Mouse (Mus musculus) left cerebral cortex, postnatal 4 days (tissue): ENCODE results near the gene Itgb1. TPM values are rescaled to one million over a fixed set of nuclear protein-coding genes. Genes with fewer than 3 reads are reported as not detected.

Experiments
- DNase-seq: peaks from one replicate; pipeline ENCODE4 v3.0.0-alpha.2; 2022
- intact Hi-C: fragments of 180-260 bp; cut with DNase I; formaldehyde crosslinking; loops from one replicate; pipeline ENCODE4 v1.15.1; 2025
- total RNA-seq, 2 experiments: library from RNA; stranded (reverse); gene quantifications; 2 replicates each; pipeline ENCODE4 v1.2.3; 2021

The Itgb1 gene
- 10 to 100 TPM; 80.8 to 85.5 TPM for total RNA-seq

GRCm38 (mm10) chr8:128685507-128686428, at the start of gene Itgb1:
TSS of gene Itgb1 (plus strand) at chr8:128685654.
- intact Hi-C loops, result no loop called here

DNA sequence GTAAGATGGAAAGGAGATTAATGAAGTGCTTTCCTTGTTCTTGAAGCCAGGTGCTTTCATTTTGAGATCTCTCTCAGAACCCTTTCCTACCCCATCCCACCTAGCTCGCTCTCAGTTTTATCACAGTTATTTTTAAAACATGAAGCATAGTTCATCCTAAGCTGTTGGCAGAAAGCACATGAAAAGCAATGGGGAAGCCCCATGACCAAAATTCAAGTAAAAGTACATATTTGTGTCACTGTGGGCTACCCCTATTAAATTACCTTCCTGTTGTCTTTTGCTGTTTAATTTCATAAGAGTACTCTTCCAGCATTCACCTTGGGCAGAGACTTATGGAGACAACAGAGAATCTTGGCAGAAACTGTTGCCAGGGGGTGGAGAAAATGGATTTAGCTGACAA, 42.4 kb upstream of the Itgb1 start:
- intact Hi-C loops, result no loop called here

More at GRCm38 (mm10) chr8:128685507-128686428, at the start of gene Itgb1:
- peak; percentile 99 for DNase-seq

GRCm38 (mm10) chr8:128645452-128645851, 40.0 kb upstream of the Itgb1 start:
- DNase-seq, result no peak
- intact Hi-C loops, result no loop called here

More for the DNA sequence above, 42.4 kb upstream of the Itgb1 start:
- DNase-seq, result no peak

DNA sequence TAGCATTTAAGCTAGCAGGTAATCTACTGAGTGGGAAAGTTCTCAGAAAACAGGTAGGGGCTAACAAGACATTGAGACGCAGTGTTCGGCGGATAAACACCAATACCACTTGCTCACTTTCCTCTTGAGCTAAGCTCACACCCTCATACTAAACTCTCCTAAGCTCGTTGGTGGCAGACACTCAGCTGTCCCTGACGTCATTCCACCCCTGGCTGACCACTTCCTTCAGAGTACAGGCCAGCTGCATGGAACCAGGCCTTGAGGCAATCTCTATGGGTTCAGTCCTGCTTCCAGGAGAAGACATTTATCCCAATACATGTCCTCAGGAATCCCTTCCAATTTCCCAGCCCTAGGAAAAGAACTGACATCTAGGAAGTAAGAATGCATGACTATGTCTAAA, 39.0 kb upstream of the Itgb1 start:
- DNase-seq, result no peak
- intact Hi-C loops, result no loop called here

DNA sequence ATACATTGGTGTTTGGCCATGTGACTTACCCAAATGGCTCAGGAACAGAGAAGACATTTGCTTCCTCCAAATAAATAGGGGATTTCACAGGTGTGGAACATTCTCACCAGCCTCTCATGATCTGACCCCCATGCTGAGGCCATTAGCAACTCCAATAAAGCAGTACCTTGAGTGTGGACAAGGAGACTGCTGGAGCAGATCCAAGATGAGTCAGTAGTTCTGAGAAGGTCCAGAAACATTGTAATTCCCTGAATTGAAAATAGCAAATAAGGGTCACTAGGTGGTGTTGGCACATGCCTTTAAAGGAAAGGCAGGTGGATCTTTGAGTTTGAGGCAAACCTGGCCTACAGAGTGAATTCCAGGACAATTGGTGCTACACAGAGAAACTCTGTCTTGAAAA, 37.4 kb upstream of the Itgb1 start:
- DNase-seq, result no peak
- intact Hi-C loops, result no loop called here

DNA sequence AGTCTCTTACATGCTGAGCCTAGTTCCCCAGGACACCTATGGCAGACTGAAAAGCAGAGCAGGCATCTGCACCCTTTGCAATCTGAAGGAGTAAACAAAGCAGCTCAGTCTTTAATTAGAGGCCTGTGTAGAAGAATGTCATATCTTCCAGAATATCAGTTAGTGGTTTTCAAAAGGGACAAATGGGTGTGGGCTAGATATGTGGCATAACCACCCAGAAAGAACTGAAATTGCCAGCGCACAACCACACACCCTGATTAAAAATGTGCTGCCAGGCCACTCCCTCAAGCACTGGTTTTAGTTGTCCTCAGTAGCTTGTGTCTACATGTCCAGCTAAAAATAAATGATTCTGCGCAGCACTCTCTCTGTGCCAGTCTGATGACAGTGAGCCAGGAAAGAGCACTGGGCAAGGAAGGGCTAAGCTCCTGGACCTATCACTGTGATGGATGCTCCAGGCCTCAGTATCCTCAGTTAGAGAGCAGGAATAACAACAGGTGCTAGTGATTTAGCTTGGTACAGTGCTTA, 35.1 kb upstream of the Itgb1 start:
- intact Hi-C loops, result loop anchor here (5.0 kb wide), 1 partner anchor 62 kb away; no protein-coding TSS in a partner anchor
- no peak for DNase-seq

DNA sequence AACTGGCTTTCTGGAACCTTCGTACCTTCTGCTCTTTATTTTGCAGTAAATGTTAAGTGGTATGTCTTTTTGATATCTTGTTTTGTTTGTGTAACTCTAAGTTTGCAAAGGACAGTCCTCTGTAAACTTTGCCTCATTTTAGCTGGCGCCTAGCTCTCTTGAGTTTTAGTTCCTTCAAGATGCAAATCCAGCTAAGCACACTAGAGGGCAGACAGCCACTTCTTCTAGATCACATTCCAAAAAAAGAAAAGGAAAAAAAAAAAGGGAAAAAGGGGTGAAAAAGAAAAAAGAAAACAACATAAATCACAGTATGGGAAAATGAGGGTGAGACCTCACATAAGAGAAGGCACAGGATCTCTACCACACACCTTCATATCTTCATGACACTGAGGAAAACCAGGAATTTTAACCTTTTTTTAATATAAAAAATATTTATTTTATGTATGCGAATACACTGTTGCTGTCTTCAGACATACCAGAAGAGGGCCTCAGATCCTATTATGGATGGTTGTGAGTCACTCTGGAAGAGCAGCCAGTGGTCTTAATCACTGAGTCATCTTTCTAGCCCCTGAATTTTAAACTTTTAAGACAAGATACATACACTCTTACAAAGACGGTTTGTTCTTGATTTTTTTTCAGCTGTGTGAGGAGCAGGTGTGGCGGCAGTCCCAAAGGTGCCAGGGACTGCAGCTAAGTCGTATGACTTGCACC, 32.9 kb upstream of the Itgb1 start:
- intact Hi-C loops, result loop anchor here (5.0 kb wide), 1 partner anchor 60 kb away; no protein-coding TSS in a partner anchor
- DNase-seq, result peak; percentile 37

DNA sequence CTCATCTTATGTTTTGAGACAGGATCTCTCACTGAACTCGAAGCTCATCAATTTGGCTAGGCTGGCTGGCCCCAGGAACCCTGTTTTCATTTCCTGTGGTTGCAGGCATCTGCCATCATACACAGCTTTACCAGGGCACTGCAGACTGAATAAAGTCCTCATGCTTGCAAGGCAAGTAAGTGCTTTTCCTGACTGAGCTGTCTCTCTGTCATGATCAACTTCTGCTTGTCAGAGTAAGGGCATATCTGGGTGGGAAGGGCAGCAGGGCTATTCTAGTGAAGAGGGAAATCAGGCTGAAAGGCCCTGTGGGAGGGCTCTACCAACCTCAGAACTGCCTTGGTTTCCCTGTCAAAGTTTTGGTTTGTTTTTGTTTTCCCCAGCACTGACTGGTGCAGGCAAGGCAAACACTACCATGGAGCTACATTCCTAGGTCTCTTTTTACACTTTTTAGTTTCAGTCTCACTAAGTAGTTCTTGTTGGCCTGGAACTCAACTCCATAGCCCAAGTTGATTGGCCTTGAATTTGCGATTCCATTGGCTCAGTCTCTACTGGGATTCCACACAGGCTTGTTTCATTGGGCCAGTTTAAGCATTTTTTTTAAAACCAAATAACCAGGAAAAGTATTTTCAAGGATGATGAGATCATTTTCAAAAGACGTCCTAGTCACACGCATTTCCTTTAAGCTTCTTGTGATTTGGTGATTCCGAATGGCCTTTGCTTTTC, 31.7 kb upstream of the Itgb1 start:
- no peak for DNase-seq
- intact Hi-C loops, result loop anchor here (5.0 kb wide), 1 partner anchor 58 kb away; no protein-coding TSS in a partner anchor

DNA sequence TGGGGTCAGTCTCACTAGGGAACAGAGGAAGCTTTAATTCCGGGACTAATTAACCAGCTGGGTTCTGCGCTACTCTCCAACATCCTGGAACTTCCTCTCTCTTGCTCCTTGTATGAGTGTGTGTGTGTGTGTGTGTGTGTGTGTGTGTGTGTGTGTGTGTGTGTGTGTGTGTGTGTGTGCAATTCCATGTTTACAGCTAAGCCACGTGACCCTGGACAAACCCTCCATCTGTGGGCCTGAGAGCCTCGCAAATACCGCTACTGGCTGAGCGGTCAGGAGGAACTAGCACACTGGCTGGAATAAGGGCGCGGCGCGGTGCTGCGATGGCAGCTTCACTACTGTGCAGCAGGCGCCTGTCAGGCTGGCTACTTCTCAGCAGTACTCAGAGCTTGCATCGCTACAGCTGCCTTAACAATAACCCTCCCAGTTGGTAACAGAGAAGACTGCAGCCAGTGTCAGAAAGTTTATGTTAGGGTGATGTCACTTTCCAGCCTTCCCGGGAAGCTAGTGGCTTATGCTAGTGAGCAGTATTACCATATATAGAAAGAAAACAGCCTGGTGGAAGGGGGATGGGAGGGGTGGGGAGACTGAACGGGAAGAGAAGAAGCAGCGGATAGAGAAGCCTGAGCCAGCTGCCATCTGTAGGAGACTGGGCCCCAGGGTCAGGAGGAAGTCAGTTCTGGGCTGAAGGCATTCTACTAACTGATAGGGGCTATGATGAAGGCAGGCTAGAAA, 30.9 kb upstream of the Itgb1 start:
- DNase-seq, result peak; percentile 64
- intact Hi-C loops, result loop anchor here (5.0 kb wide), 1 partner anchor 58 kb away; no protein-coding TSS in a partner anchor

DNA sequence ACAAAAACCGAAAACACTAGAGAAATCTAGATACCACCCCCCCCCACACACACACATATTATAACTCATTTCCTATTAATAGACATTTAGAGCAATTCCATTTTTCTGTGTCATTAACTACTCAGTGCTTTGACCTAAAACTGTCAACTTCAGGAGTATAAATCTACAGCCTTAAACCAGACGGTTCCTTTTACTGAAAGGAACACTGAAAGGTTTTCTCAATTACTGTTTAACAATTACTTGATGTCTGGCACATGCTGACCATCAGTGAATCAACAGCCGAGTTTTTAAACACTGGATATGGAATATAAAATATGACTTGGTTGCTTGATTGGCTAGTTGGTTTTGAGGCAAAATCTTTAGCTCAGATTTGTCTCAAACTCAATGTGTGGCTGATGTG, 23.3 kb upstream of the Itgb1 start:
- intact Hi-C loops, result no loop called here
- no peak for DNase-seq

- intact Hi-C loops, result no loop called here
- DNase-seq, result no peak
Observed at GRCm38 (mm10) chr8:128662696-128663095, 22.8 kb upstream of the Itgb1 start.

DNA sequence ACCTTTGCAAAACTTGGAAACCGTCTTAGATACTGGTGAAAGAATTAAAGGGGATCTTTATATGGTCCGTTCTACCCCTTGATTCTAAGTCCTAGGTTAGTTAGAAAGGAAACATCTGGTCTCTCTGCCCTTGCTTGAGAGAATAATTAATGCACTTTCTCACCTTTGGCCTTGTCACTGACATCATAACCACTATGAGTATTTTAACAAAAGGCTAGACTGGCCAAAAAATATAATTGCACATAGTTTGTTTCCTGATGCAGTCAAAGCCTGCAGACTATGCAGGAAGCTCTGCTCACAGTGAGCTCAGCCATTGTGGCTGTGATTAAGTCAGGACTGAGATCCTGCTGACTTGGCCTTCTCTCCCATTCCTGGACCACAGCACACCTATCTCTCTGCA, 22.3 kb upstream of the Itgb1 start:
- intact Hi-C loops, result no loop called here

DNA sequence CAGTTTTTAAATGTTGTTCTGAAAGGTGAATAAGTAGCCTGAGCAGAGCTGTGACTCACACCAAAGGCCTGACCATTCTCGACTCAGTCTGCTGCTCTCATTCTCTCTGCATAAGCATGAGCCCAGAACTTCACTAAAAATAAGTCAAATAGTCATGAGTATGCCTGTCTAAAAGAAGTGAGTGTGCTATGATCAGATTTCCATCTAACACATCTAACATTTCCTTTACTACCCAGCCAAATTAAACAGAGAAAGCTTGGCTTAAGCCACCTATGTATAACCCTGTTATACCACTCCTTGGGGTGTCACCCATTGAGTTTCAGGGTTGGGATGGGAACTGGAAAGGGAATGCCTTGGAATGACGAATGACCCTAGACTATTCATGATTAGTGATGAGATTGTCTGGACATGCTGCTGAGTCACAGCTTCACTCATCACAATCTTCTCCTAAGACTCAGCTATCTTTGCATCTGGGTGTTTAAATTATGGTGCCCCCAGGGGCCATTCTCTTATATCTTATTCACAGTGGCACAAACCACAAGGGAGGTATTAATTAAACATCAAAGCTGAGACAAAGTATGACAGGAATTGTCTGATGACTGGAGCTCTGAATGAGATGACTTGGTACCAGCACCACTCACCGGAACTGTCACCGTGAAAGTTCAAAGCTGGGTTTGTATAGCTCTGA, 18.7 kb upstream of the Itgb1 start:
- DNase-seq, result no peak
- intact Hi-C loops, result no loop called here

More for the DNA sequence above, 22.3 kb upstream of the Itgb1 start:
- no peak for DNase-seq

- intact Hi-C loops, result no loop called here
- DNase-seq, result no peak
Observed at GRCm38 (mm10) chr8:128671813-128672212, 13.6 kb upstream of the Itgb1 start.

- no peak for DNase-seq
- intact Hi-C loops, result no loop called here
Observed at GRCm38 (mm10) chr8:128672441-128672840, 13.0 kb upstream of the Itgb1 start.

DNA sequence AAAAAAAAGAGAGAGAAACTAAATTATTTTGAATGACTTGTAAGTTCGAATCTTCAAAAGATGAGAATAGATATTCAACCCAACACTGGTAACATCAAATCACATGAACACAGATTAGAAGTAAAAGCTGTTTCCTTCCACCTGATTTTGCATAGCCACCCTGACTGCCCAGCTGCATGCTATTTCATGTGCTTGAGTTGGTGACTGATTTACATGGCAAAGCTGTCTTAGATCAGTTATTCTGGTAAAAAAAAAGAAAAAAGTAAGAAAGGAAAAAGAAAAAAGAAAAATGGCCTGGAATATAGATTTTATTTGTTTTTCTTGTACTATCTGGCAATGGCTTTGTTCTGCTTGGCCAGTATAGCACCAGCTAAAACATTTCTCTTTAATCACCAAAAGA, 12.5 kb upstream of the Itgb1 start:
- intact Hi-C loops, result no loop called here
- no peak for DNase-seq

DNA sequence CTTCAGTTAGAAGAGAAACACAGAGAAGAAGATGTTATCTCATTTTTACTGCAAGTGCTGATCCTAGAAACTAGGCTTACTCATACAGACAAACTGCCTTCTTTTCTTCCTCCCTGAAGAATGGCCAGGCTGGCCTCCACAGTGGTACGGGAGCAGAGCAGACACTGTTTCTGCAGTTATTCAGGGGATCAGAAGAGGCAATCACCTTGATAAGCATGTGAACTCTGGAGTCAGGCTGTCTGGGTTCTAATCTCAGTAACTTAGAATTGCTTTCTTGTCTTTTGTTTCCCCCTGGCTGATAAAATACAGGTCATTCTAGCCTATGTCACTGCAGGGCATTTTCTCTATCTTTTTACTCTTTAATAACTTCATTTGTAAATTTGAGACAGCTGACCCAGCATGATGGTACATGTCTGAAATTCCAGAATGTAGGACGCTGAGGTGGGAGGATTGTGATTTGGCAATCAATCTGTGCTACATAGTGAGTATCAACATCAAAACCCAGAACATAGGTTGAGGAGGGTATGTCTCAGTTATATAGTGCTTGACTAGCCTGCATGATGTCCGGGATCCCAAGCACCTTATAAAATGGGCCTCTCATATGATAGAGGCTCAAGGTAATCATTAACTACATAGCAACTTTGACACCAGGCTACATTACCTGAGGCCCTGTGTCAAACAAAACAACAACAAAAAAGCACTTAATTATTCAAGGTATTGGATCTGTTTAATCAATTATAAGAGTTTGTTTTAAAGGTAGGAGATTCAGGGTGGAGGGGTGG, 9.4 kb upstream of the Itgb1 start:
- no peak for DNase-seq

DNA sequence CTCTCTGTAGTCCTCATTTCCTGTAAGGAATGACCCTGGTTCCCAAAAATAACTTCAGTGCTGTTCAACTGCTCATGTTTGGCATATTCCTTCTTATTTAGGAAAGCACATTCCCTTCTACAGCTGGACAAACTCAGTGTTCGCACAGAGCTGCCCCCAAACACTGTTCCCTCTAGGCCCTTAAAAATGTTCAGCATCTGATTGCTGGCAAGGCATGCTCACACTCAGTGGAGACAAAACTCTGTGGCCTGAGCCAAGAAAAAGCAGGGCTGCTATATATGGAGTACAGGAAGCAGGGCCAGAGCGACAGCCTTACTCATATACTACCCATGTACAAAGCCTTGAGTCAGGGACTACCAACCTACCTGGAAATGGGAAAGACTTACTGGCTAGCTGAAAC, 5.5 kb upstream of the Itgb1 start:
- DNase-seq, result no peak
- intact Hi-C loops, result no loop called here

More for the DNA sequence above, 9.4 kb upstream of the Itgb1 start:
- intact Hi-C loops, result no loop called here
